Mouse (Mus musculus) neutrophil, adult 5-6 weeks (primary cell): Measurements from ENCODE around the gene Magi3. TPM values are rescaled to one million over a fixed set of nuclear protein-coding genes. Genes with fewer than 3 reads are reported as not detected.

Experiments
- ATAC-seq: fragments of 151-379, 151-347 bp; 2 replicates; pipeline ENCODE4 v1.8.0; 2017; ENCODE audit warnings: mild to moderate bottlenecking, moderate TSS enrichment; ENCODE audit not compliant: insufficient number of reproducible peaks, poor library complexity, low FRiP score, severe bottlenecking; ENCODE audit errors: extremely low read depth
- total RNA-seq: library from RNA; stranded (forward); fragments of 200-1000 nt; gene quantifications from 2 replicates; pipeline ENCODE4 v1.2.3, GENCODE M21; 2017

Gene Magi3
- total RNA-seq, 1 experiment from 2014 or later: 16.4 TPM

DNA sequence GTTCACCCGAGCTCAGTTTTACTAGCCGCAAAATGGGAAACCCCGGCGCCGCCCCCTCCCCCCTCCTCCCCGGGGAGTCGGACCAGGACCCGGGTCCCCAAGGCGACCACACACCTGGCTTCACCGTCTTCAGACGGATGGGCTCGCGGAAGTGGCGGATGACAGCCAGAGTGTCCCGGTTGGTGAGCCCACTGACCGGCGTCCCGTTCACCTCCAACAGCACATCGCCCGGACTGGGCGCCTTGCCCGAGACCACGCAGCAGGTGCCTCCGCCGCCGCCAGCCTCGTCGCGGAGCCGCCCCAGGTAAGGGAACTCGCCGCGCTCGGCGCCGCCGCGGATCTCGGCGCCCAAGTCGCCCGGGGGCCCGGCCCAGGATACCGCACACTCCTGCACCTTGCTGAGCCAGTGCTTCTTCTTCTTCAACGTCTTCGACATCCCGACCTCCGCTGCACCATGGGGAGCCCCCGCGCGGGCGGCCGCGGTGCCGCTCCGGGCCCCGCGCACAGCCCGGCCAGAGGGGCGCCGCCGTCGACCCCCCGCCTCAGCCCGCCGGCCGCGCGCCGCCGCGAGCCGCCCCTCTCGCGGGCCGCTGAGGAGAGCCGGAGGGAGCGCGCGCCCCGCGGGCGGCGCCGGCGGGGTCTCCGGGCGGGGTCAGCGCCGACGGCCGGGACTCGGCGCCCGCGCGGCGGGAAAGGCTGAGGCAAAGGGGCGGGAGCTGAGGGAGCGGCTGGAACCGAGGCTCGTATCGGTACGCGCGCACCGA lies 461 bp downstream of the Magi3 start:
- no peak for ATAC-seq

DNA sequence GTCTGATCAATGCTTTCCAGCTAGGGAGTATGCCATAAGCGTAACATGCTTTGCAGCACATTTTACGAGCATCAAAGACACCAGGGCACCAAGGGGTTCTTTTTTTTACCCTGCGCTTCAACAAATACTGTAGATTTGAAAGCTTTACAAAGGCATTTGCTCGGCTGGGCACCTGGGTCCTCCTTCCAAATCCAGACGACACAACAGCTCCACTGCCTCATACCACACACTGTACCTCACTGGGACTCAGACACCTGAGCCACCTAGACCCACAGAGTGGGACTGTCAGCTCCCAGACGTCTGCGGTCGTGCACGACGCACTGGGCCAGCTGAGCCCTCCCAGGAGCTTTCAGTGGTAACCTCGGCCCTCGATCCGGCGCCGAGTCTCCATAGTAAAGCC lies 1.2 kb downstream of the Magi3 start:
- no peak for ATAC-seq

DNA sequence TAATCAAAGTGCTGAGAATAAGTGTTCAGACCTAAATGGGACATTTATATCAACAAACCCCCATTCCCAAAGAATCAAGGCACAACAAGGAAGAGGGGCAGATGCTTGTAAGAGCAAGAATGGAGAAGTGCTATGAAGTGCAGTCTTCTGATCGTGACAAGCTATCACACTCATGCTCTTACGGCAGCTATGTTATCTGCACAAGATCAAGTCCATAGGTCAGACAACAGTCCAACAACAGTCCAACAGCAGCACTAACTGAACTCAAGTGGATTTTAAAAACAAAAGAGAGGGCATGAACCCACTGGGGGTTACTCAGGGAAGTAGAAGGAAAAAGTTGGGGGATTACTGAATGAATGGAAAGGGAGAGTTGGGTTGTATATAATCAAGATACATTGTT lies 30.4 kb downstream of the Magi3 start:
- ATAC-seq: no peak

DNA sequence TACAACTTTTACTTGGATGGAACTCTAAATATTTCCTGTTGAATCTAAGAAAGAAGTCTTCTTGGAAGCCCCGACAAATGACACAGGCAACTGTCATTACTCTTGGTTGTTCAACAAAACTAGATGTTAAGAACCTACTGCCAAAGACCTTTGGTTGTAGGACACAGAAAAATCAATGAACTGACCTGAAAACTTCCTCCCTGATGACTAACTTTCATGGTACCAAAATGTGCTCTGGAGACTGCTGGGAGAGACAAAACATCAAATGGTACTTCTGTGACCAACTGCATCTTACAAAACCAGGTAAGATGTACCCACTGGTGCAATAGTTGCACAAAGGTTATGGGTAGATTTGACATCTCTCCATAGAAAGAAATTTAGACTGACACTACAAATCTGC lies 30.9 kb downstream of the Magi3 start:
- no peak for ATAC-seq

DNA sequence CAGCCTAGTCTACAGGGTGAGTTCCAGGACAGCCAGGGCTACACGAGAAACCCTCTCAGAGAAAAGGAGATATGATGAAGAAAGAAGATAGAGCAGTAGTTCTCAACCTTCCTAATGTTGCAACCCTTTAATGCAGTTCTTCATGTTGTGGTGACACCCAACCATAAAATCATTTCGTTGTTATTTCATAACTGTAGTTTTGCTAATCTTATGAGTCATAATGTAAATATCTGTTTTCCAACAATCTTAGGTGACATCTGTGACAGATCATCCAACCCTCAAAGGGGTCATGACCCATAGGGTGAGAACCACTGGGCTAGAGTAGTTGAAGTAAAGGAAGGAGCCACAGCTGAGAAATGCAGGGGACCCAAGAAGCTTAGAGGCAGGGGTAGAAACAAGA lies 35.9 kb downstream of the Magi3 start:
- no peak for ATAC-seq

DNA sequence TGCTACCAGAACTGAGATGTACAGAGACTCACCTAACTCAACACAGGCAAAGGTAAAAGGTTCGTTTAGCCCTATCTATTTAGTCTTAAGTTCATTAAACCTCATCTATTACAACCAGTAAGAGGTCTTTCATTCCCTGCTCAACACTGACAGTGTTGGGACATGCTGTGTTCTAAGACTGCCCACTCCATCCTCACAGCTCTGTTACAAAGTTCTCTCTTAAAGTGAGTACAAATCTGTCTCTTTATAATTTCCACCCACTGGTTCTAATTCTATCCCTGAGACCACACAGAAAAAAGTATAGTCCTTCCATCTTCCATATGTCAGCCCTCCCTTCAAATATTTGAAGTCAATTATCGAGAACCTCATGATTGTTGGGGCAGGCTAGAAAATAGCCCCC lies 36.5 kb downstream of the Magi3 start:
- ATAC-seq: no peak

DNA sequence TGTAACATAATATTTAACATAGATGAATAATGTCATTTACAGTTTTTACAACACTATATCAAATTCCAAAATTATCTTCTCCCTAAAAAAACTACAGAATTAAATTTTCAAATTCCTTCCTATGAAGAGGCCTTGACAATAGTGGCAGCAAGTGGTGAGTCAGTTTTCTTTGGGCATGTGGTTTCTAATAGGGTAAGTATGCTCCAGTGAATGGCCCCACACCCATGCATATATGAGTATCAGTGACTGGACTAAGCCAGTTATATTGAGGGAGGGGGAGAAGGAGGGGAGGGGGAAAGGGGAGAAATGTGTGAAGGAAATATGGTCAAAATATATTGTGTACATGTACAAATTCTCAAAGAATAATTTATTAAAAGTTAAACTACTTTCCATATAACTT lies 37.5 kb downstream of the Magi3 start:
- no peak for ATAC-seq

DNA sequence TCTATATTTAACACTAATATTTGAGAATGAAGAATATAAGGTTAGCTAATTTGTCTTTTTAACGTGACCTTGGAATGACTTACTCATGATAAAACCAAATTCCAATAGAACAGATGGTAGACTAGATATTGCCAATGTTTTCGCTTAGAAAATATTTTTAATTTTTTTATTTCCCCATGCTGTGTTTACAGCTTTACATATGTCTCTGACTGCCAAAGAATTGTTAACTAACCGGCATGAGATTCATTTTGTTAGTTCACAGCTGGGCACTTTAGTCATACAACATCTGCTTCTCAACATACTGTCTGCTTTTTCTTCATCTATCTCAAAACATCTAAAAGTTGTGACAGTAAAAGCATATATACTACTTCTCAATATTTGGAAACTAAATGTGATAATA lies 58.8 kb downstream of the Magi3 start:
- no peak for ATAC-seq

DNA sequence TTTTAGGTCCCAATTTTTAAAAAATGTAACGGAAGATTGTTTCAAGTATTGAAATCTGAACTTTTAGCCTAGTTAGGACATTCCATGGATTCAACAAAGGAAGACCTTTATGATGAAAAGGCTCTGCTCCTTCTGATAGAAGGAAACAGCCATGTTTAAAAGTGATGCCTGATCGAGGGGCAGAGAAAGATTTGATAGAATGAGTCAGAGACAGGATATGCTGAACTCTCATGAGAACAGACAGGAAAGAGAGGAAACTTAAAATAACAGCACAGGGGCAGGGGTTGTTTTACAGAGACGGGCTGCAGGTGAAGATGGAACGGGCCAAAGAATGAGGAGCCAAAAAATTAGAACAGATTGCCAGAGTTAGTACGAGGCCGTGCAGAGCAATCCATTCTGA lies 59.6 kb downstream of the Magi3 start:
- 0 out of 2 replicates have a peak, but pooled peaks have one; percentile 16 for ATAC-seq

DNA sequence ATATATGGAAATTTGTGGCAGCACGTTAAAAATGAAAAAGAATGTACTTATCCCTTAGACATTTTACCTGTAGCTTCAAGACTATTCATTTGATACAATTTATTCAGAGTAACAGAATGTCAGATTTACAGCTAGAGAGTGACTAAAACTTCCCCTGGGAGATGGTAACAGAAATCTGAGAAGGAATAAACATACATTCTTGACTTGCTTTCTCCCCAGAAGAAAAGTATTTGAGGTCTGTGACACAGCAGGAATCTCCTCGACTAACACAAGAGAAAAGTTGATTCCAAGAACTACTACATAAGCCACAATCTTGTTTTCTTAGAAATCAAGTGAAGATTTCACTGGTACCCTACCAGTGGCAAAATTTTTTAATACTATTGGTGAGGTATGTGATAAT lies 70.0 kb downstream of the Magi3 start:
- ATAC-seq: no peak

DNA sequence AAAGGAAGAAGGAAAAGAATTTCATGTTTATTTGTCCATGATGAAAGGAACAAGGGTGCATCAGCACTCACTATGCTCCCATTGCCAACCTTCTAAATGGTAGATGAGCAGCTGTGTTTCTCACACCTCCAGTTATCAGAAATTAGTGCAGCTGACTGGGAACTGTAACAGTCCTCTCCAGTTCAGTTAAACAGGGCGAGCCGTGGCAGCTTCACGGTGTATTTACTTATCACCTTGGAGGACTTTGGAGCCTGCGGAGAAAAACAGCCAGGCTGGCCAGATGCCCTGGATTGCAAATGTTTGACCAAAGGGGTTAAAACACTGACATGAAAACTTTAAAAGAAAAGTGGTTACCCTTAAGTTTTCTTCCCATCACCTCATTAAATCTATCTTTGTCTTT lies 77.8 kb downstream of the Magi3 start:
- no peak for ATAC-seq

DNA sequence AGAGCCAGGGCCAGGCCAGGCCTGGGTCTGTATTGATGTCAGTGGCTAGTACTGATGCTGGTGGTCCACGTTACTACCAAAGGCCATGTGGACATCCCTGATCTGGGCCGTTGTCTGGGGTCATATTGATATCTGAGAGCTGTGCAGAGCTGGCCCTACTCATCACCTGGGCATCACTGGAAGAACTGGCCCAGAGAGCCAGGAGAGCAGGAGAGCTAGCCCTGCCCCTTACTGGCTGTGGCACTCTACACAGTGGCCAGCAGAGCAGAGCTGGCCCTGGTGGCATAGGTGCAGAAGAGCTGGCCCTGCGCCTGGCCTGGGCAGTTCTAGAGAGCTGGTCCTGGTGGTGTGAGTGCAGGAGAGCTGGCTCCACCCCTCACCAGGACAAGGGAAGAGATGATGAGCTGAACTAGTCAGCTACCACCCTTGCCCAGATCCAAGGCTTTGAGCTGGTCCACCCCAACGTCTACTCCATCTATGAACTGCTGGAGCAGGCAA lies 81.2 kb downstream of the Magi3 start:
- no peak for ATAC-seq

DNA sequence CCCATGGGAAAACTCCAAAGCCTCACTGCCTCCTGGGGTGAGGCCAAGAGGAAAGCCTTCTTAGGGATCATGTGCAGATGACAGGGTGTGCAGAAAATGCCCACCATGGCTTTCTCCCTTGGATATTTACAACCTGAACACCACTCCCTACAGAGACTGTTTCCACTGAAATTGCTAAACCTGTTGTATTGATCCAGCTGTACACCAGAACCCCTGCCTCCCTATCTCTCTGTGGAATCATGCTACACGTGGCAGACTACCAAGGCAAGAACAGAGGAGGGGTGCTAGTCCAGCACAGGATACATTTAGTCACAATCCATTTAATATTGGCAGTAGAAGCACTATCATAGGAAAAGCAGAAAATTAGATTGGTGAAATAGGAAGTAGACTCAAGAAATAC lies 94.5 kb downstream of the Magi3 start:
- ATAC-seq: no peak

DNA sequence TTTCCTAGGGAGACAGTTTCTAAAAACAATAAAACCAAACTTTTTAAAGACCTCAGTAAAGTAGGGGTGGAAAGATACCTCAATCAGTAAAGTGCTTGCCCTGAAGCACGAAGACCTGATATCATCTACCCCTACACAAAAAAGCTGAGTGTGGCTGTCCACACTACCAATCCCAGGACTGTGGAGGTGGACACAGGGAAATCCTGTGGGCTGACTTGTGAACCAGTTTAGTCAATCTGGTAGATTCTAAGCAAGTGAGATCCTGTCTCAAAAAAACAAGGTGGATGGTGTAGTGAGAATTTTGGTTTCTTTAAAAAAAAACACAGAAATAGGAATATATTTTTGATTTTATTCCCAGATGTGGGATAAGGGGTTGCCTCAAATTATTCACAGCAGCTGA lies 96.3 kb downstream of the Magi3 start:
- no peak for ATAC-seq

DNA sequence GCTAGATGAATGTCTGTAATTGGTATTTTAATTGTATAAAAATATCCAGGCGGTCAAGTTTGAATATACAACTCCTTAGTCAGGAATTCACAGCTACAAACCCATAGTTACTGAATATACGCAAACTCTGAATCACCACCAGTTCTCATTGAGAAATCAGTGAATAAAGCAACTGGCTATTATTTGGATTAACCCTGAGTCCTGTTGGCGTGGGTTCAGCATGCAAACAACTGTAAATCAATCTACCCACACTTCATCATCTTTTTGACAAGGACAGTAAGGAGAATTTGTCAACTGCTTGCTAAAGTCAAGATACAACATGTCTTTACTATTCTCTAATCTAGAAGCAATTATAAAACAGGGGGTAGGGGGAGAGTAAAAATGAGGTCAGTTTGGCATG lies 110.7 kb downstream of the Magi3 start:
- ATAC-seq: no peak

DNA sequence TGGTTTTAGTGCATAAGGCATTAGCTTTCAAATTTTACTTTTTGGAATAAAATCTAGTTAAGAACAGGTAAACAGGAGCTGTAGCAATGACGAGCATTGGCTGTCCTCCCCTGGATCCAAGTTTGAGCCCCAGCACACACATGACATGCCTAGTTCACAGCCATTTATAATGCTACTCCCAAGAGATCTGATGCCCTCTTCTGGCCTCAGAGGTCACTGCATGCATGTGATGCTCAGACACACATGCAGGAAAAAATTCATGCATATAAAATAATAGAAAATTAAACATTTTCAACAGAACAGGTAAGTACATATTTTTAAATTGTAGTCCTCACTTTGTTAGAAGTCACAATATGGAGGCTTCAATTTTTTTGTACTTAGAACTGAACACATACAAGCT lies 115.2 kb downstream of the Magi3 start:
- peak; percentile 72; the same call in 1 of the 2 replicates for ATAC-seq

DNA sequence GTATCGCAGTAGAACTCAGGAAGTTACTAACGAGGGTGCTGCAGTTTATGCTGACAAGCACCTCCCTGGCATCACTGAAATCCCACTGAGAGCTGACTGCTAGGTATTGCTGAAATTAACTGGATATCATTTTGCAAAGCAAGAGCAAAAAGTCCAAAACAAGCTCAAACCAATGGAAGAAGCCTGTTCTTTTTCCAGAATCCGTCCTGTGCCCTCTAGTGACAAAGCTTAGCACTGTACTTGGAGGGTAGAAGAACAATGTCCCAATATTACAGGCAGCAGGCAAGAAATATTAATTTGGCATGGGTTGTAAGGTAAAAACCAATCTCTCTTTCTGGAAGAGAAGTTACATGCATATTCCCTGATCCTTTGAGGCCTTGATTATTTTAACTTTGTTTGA lies 118.5 kb downstream of the Magi3 start:
- ATAC-seq: no peak

DNA sequence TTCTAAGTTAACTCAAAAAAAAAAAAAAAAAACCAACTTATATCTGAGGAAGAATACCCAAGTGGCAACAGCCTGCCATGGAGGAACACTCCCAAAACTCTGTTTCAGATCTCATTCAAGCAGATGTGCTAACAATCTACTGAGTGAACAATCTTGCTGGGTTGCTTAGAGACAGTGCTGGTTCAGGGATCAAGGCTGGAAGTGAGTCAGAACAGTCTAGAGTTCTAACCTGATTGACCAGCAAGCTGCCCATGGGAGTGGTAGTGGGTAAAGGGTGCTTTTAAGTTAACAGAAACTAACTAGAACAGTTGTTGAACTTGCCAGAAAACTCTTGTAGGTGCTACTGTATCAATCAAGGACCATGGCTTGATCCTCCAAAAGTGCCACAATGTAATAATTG lies 118.9 kb downstream of the Magi3 start:
- ATAC-seq: no peak

DNA sequence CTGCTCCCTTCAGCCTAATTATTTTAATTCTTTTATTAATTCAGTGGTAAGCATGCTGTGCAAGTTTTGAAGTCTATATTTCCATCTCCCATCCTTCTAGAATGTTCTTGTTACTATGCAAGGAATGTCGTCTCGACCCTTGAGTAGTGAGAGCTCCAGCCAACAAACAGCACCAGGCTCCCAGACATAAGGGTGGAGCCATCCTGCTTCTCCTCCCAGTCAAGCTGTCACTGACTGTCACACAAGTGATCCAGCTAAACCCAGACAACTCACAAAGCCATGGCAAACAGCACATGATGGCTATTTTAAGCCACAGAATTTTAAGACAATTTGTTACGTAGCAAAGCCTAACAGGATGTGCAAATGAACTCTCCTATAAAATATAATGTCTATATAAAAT lies 124.2 kb downstream of the Magi3 start:
- no peak for ATAC-seq

DNA sequence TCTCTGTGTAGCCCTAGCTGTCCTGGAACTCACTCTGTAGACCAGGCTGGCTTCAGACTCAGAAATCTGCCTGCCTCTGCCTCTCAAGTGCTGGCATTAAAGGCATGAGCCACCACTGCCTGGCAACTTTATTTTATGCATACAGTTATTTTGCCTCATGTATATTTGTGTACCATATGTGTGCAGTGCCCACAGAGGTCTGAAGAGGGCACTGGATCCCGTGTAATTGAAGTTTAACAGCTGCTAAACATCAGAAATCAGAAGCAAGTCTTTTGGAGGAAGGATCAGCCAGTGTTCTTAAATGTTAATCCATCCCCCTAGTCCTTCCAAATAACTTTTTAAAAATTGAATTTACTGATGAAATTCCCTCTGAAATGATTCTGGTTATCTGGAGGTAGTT lies 125.5 kb downstream of the Magi3 start:
- no peak for ATAC-seq

DNA sequence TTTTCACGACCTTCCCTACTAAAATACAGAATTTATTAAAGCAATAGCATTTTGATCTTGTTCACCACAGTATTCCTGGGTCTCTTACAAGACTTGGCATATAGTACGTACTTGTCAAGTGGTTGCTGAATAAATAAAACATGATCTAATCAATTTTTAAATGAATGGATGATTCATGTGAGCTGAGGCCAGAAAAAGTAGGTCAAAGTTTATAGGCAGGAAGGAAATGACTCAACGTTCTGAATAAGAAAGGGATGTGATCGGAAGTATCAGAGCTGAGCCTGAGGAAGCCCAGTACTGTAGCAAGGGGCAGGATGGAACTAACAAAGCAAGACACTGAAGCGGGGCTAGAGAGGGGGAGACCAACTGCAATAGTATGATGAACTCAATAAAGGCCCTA lies 127.4 kb downstream of the Magi3 start:
- ATAC-seq: no peak
